30 mouse cellular contexts compared by ENCODE assay signal in the genomic region with DNA sequence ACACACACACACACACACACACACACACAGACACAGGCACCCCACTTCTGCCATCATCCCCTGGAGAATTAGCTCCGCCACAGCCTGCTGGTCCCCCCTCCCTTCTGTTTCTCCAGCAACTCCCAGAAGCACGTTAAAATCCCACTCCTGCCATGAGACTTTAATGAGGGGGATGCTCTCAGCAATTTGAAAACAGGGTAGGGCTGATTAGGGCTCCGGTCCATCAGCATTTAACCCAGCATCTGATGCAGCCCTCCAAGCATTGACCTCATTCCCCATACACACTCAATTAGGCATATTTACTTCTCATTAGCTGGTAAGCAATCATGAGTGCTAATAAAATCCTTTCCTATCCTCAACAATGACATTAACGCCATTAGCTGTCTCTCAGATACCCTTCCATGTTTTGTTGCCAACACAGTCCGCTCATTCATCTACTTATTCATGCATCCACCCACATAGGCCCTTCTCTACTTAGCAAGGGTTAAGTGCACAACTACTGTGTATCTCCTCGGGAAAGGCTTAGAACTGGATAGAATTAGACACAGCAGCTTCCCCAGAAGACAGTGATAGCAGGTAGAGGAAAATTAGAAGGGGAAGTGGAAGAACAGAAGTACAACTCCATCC.
DNase-seq lines count a peak whose midpoint lies in the region; ATAC-seq lines count a peak whose summit lies in the region.
"Had no signal": no experiment of that assay in that cellular context is flagged by ENCODE, and none has a peak within 500 bp of the region (broad histone marks: within the 10 kb centered on the region; RNA-seq: fewer than 3 reads in every experiment).

No protein-coding gene starts in this region.

- H3K9ac ChIP-seq in midbrain, embryonic 12.5 days (replicated peaks) = no peak overlapping the region
- no peak overlapping the region for H3K9ac ChIP-seq in midbrain, embryonic 16.5 days (ENCODE audit: low read depth, low read length)
- no peak overlapping the region for H3K9ac ChIP-seq in forebrain, embryonic 11.5 days (ENCODE audit: low read length)
- H3K9ac ChIP-seq in forebrain, embryonic 16.5 days (replicated peaks; ENCODE audit: low read depth, low read length) = no peak overlapping the region
- H3K9ac ChIP-seq: heart, embryonic 13.5 days; limb, embryonic 15.5 days; liver, embryonic 14.5 days; lung, embryonic 14.5 days; midbrain, embryonic 15.5 days; stomach, embryonic 15.5 days had no signal

- no peaks in the 10 kb centered on the region for H3K9me3 ChIP-seq in midbrain, embryonic 12.5 days
- H3K9me3 ChIP-seq in midbrain, embryonic 16.5 days (replicated peaks; ENCODE audit: control insufficient read depth, low read length, poor library complexity, severe bottlenecking) = no peaks in the 10 kb centered on the region; the same call in 1 of the 2 replicates
- no peaks in the 10 kb centered on the region for H3K9me3 ChIP-seq in forebrain, embryonic 11.5 days (ENCODE audit: control insufficient read depth, low read length)
- no peaks in the 10 kb centered on the region for H3K9me3 ChIP-seq in forebrain, embryonic 16.5 days (ENCODE audit: control insufficient read depth, low read length)
- H3K9me3 ChIP-seq: embryonic facial prominence, embryonic 10.5 days; heart, embryonic 13.5 days; limb, embryonic 15.5 days; midbrain, embryonic 15.5 days; stomach, embryonic 15.5 days had no signal

- WGBS in midbrain, embryonic 12.5 days = 70% methylated on average over 6 of the region's 6 CpGs
- WGBS in midbrain, embryonic 16.5 days = 52% methylated on average over 6 of the region's 6 CpGs
- WGBS in forebrain, embryonic 11.5 days = 47% methylated on average over 6 of the region's 6 CpGs
- WGBS in forebrain, embryonic 16.5 days = 15% methylated on average over 6 of the region's 6 CpGs

- DNase-seq in forebrain, embryonic 11.5 days (ENCODE audit: low spot score) = no peak
- DNase-seq in retina, embryonic 14.5 days (ENCODE audit: low spot score) = peak; percentile 68
- DNase-seq in cerebellum, adult 18-20 months = no peak
- DNase-seq: adrenal gland, adult 8-10 months; B cell, adult 2 months; cerebellum, adult 2 months; gastrocnemius, postnatal 25 days; heart, adult 2 months; kidney, adult 18-20 months; kidney, postnatal 4 days; layer of hippocampus, adult 9-11 months; left cerebral cortex, postnatal 4 days; lung, embryonic 14.5 days; thymus, adult 18-20 months; thymus, postnatal 4 days had no signal

- peaks cover 13% of the 10 kb centered on the region for H3K4me1 ChIP-seq in midbrain, embryonic 12.5 days
- H3K4me1 ChIP-seq in midbrain, embryonic 16.5 days (ENCODE audit: control insufficient read depth, insufficient read depth, low read length) = 0 out of 2 replicates have a peak, but pooled peaks cover 2% of the 10 kb centered on the region
- peaks cover 5% of the 10 kb centered on the region; the same call in 1 of the 2 replicates for H3K4me1 ChIP-seq in forebrain, embryonic 11.5 days (replicated peaks; ENCODE audit: control insufficient read depth, insufficient read depth, low read length)
- peaks cover 34% of the 10 kb centered on the region for H3K4me1 ChIP-seq in forebrain, embryonic 16.5 days (replicated peaks; ENCODE audit: control insufficient read depth, insufficient read depth, low read length)
- H3K4me1 ChIP-seq: limb, embryonic 15.5 days; stomach, embryonic 15.5 days had no signal

- peaks cover 6% of the 10 kb centered on the region for H3K36me3 ChIP-seq in midbrain, embryonic 12.5 days
- H3K36me3 ChIP-seq in midbrain, embryonic 16.5 days (ENCODE audit: control insufficient read depth, insufficient read depth, low read length) = 0 out of 2 replicates have a peak, but pooled peaks cover 2% of the 10 kb centered on the region
- no peaks in the 10 kb centered on the region; the same call in 1 of the 2 replicates for H3K36me3 ChIP-seq in forebrain, embryonic 11.5 days (ENCODE audit: control insufficient read depth, insufficient read depth, low read length)
- no peaks in the 10 kb centered on the region for H3K36me3 ChIP-seq in forebrain, embryonic 16.5 days (ENCODE audit: control insufficient read depth, insufficient read depth)
- H3K36me3 ChIP-seq: G1E; heart, embryonic 13.5 days; limb, embryonic 15.5 days; midbrain, embryonic 15.5 days; stomach, embryonic 15.5 days had no signal

- ATAC-seq in midbrain, embryonic 12.5 days (ENCODE audit: low FRiP score, low read depth) = peak; percentile 34; the same call in 1 of the 2 replicates
- ATAC-seq in midbrain, embryonic 16.5 days = no peak
- ATAC-seq in forebrain, embryonic 11.5 days (replicated peaks; ENCODE audit: low FRiP score) = peak; percentile 92
- ATAC-seq in forebrain, embryonic 16.5 days = peak; percentile 56
- no peak for ATAC-seq in erythroid progenitor cell, adult 5-6 weeks (replicated peaks; ENCODE audit: low FRiP score, poor library complexity, severe bottlenecking)
- ATAC-seq: inflammation-experienced regulatory T-cells, adult 6 months; midbrain, embryonic 15.5 days had no signal

- H3K27ac ChIP-seq in midbrain, embryonic 12.5 days (replicated peaks) = no peak overlapping the region
- no peak overlapping the region for H3K27ac ChIP-seq in midbrain, embryonic 16.5 days (ENCODE audit: low read length)
- no peak overlapping the region for H3K27ac ChIP-seq in forebrain, embryonic 11.5 days (ENCODE audit: low read depth, low read length)
- peak overlapping the region; percentile 24 for H3K27ac ChIP-seq in forebrain, embryonic 16.5 days (ENCODE audit: low read length)
- H3K27ac ChIP-seq: embryonic facial prominence, embryonic 10.5 days; heart, adult 2 months; heart, embryonic 13.5 days; left cerebral cortex, adult 2 months; limb, embryonic 15.5 days; liver, embryonic 14.5 days; midbrain, embryonic 15.5 days; stomach, embryonic 15.5 days had no signal

- no peak overlapping the region for H3K4me2 ChIP-seq in midbrain, embryonic 12.5 days (replicated peaks)
- H3K4me2 ChIP-seq in midbrain, embryonic 16.5 days (ENCODE audit: low read length) = no peak overlapping the region
- H3K4me2 ChIP-seq in forebrain, embryonic 11.5 days (ENCODE audit: low read depth, low read length, severe bottlenecking) = no peak overlapping the region
- H3K4me2 ChIP-seq in forebrain, embryonic 16.5 days (ENCODE audit: low read length) = no peak overlapping the region
- H3K4me2 ChIP-seq: heart, embryonic 13.5 days; limb, embryonic 15.5 days; lung, embryonic 14.5 days; midbrain, embryonic 15.5 days; stomach, embryonic 15.5 days had no signal

- no peak overlapping the region for H3K4me3 ChIP-seq in midbrain, embryonic 12.5 days
- H3K4me3 ChIP-seq in midbrain, embryonic 16.5 days (ENCODE audit: low read depth, low read length) = no peak overlapping the region
- no peak overlapping the region for H3K4me3 ChIP-seq in forebrain, embryonic 11.5 days (ENCODE audit: low read depth, low read length)
- no peak overlapping the region for H3K4me3 ChIP-seq in forebrain, embryonic 16.5 days (replicated peaks; ENCODE audit: low read length)
- H3K4me3 ChIP-seq: embryonic facial prominence, embryonic 10.5 days; heart, adult 2 months; heart, embryonic 13.5 days; left cerebral cortex, adult 2 months; limb, embryonic 15.5 days; midbrain, embryonic 15.5 days; myocyte; stomach, embryonic 15.5 days had no signal

- H3K27me3 ChIP-seq in midbrain, embryonic 12.5 days = no peaks in the 10 kb centered on the region
- H3K27me3 ChIP-seq in midbrain, embryonic 16.5 days (ENCODE audit: control insufficient read depth, insufficient read depth, low read depth, low read length) = no peaks in the 10 kb centered on the region
- H3K27me3 ChIP-seq in forebrain, embryonic 11.5 days (ENCODE audit: control insufficient read depth, insufficient read depth, low read length) = no peaks in the 10 kb centered on the region
- H3K27me3 ChIP-seq in forebrain, embryonic 16.5 days (replicated peaks; ENCODE audit: control insufficient read depth, insufficient read depth, low read length) = no peaks in the 10 kb centered on the region
- H3K27me3 ChIP-seq: CH12.LX; heart, embryonic 13.5 days; limb, embryonic 15.5 days; midbrain, embryonic 15.5 days; stomach, embryonic 15.5 days had no signal

Comparison
In these comparisons a context has a peak if more than half of its experiments do, and no peak if none do; other contexts are left out.
1. ATAC-seq: peak in midbrain, embryonic 12.5 days (single experiment), forebrain, embryonic 11.5 days (single experiment) and forebrain, embryonic 16.5 days (single experiment); none in midbrain, embryonic 16.5 days (single experiment) and erythroid progenitor cell, adult 5-6 weeks (single experiment).